Mouse (Mus musculus): ENCODE measurements around the gene Slc4a3. TPM values are rescaled to one million over a fixed set of nuclear protein-coding genes. Genes with fewer than 3 reads are reported as not detected.
A peak's percentile ranks its signal among the peaks of the same experiment; 100 is the strongest.

Gene Slc4a3
- total and polyA plus RNA-seq, 3 experiments = 90.4 to 381 (median 111) TPM

DNA sequence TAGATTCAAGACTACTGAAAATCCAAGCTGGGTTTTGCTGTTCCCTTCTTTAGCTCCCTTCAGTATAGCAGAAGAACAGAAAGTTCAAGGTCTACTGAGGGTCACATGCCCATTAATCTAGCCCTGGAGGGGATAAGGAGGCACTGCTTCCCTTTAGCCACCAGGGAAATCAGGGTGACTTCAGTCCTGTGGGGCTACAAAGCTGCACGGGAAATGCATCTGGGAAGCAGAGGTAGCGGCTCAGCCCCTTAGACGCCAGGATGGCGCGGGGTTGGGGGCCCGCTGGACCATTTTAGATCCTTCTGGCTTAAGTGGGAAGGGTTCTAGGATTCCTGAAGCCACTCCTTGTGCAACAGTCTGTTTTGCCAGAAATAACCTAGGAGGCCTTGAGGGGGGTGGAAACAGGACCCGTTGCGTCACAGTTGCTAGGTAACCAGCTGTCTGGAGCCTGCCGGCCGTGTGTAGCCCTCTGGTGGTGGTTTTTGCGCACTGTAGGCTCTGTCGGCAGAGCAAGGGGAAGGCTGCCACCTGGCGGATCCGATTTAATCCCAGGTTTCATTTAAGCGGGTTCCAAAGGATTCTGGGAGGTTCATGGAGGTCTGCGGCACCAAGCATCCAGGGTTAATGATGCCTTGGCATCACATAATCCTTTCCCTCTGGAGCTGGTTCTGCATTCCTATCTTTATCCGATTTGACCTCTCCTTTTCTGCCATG, 13.3 kb downstream of the Slc4a3 start:
- peak; percentile 95 for DNase-seq

DNA sequence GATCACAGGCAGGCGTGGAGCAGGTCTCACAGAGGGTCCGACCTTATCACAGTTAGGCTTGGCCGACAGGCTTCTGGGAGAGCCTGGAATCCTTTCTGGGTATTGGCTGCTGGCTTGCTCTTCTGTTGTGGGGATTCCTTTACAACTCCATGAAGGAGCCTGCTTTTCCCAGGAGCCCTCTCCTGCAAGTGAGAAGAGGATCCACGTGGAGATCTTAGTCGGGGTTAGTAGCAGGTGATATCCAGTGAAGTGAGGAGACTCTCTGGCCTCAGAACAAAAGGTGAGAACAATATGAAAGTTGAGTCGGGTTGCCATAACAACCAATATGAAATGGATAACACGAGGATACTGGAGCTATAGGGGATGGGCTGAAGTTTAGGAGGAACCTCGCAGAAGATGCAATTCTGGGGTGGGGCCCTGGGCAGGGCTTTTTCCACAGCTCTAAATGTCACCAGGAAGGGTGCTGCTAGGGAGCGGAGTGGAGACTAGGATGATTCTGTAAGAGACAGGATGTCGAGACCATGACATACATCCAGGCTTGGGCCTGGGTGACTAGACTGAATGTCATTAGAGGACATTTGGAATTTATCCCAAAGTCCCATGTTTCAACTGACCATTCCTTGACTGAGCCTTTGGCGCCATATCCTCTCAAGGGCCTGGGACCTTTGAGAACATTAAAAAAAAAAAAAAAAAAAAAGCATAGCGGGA, 14.3 kb downstream of the Slc4a3 start:
- no peak for DNase-seq

DNA sequence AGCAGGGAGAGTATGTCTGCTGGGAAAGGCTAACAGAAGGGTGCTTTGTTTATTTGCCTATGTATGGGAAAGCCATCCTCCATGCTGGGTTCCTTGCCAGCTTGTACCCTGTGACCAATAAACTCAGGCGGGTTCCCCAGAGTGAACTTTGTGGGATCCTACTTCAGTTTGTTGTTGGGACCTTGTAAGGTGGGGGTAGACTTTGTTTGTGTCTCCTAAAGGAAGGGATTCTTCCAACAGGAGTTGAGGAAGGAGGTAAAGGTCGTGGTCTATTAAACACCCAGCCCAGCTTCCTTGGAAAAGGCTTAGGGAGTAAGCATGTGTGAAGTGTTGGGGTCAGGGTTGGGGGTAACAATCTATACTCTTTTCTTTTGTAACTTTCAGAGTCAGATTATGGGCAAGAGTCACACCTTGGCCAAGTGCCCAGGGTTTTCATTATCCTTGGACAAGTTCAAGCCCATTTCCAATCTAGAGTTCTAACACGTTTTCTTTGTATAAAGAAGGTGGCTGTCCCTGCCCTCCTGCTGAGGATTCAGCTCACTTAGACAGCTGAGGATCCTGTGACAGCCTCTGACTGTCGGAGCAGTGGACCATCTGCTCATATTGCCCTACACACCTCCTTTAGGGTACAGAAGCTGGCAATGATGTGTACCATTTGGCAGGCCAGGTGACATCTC, 15.3 kb downstream of the Slc4a3 start:
- peak; percentile 70 for DNase-seq

DNA sequence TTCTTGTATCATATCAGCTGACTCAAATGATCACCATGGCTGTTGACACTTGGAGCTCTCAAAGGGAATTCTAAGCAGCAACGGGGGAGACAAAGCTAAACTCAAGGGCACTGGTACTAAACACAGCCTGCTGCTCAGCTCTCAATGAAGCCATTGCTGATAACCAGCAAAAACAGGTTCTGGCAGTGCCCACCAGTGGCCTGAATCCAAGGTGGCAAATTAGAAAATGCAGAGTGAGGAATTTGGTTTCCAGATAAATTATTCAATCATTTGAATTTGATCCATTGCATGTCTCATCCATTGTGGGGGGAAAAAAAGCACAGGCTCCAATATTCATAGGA, 15.8 kb downstream of the Slc4a3 start:
- DNase-seq = no peak

DNA sequence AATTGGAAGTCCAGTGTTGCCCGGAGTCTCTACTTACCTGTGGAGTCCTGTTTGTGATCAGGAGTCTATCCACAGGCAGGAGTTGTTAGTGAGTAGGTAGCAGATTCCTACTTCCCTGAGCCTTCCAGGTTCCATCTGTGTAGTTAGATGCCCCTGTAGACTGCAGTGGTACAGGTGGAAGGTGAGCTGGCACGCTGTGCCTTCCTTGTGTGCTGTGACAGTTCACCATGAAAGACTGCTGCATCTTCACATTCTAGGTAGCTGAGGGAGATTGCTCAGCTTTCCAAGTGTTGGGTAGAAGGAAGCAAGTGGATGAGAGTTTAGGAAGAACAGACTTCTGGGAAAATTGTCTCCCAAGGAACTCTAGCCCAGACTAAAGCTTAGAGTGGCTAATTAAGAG, 18.0 kb downstream of the Slc4a3 start:
- DNase-seq = no peak

DNA sequence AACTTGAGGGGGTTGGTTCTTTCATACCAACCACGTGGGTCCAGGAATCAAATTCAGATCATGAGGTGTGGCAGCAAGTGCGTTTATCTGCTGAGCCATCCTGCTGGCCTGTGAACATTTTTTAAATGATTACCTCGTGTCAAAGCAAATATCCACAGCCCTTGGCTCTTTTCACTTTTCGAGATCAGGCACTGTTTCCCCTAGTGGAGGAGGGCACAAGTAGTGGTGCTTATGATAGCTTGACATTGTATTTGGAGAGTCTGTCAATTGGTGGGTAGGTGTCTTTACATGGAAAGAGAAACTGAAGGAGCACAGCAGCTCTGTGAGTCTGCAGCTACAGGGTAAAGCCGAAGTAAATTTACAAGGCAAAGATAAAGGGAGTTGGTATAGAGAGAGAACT, 18.9 kb downstream of the Slc4a3 start:
- no peak for DNase-seq

DNA sequence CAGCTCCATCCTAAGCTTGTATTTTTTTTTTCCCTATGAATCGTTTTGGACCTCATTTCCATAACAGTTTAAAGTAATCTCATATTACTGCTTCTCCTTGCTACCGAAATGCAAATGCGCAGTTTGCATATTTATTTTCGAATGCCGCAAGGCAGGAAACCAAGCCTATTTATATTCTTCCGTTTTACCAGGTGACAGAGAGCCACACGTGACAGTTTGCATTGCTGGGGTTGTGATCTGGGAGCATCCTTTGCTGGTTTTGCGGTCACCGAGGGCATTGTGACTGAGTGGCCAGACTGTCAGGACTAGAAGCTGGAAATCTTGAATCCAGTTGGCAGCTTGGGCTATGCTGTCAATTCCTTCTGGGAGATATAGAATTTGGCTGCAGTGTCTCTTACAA, 19.6 kb downstream of the Slc4a3 start:
- no peak for DNase-seq

DNA sequence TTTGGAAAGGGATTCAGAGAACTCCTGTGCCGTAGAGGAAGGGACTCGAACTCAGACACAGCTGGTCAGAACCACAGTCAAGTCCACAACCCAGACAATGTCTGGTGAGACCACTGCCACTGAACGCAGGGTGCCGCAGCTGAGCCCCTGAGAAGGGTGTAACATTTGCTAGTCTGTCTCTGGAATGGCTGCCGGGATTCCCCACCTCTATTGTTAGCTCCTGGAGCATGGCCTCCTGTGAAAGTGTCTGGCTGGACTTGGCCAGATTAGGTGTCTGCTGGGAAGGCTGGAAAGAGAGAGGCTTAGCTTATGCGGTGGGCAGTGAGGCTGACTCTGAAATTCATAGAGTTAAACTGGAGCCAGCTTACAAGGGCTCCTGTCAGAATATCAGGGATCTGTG, 24.3 kb downstream of the Slc4a3 start:
- DNase-seq = no peak

DNA sequence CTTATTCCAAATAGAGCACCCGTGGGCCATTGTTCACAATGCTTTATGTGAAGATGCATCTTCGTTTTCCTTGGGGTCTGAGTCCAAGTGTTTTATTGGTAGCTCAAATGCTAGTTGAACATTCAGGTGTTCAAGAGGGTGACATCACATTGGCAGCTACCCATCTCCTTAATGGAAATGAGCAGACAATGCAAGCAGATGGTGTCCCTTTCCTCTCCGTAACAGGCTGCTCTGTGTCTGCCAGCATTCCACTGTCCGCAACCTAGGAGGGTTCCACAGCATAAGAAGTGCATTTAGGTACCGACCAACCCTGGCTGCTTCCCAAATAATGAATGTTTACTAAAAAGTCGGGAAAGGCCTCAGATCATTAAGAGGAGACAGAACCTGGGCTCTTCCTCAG, 26.7 kb downstream of the Slc4a3 start:
- DNase-seq = no peak

DNA sequence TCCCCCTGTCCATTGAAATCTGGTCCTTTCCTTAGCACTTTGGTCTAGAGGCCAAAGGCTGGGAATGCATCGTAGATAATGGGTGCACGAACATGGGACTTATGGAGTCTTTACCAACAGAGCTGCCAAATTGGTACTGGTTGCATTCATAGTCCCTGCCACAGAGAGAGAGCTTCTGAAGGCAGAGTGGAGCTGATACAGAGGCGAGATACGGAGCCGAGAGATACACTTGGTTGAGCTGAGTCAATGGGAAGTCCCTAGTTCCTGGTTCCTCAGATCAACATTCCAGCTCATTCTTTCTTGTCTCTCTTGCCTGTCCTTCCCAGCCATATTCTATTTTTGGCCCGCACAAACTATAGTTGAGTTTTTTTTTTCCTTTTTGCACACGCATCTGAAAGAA, 27.6 kb downstream of the Slc4a3 start:
- no peak for DNase-seq

DNA sequence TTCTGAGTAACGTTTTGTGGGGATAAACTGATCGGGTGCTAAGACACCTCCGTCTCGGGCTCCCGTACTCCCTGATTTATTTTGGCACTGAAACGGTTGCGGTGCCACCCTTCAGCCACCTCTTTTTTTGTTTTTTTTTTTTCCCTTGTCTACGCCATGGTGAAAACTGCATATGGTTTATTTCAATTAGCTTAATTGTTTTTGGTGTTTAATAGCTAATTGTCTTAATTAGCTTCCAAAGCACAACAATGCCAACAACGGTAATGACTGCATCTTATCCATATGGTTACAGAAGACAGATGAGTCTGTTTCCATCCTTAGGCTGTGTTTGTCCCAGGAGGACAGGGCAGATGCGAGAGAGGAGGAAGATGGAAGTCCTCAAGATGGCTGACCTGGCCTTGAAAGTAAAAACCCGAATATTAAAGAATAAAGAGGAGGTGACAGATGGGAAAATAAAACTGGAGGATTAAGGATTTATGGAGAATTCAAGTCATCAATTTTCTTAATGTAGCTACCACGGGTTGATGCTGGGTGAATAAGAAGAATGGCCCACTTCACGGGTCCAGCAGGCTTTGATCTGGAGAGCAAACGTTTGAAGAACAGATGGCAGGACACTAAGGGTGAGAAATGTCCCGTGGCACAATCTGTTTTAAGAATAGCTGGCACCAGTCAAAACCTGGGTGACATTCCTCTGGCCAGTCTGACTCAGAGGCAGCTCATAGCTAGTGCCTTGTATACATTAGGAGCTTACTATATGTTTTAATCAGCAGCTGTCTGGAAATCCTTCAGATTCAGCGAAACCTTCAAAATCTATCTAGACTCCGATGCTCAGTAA, 28.6 kb downstream of the Slc4a3 start:
- DNase-seq = no peak

DNA sequence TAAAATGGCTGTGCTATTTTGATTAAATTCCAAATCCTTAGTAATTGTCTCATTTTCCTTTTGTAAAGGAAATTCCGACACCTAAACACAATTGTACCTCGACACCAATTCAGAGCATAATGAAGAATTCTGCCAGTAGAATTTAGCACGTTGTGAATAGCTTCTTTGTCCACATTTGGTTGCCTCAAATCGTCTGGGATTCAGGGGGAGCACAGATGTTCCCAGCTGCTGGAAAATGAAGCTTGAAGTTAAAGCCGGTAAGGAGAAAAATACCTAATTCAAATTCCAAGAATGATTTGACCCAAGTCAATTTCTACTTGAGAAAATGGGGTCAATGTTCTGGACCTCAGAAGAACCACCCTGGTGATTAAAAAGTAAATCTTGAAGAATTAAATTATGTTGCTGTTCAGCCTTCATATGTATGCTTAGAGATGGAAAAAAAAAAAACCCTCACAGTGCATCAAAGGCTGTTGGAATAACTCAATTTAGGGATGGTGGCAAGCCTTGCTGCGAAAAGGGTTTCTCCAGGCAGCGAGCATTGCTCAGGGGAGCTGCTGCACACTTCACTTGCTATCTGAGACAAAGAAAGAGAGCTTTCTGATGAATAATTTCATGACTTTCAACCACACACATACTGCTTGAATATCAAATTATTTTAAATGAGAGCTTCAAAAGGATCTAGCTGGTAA, 36.0 kb downstream of the Slc4a3 start:
- DNase-seq = no peak

DNA sequence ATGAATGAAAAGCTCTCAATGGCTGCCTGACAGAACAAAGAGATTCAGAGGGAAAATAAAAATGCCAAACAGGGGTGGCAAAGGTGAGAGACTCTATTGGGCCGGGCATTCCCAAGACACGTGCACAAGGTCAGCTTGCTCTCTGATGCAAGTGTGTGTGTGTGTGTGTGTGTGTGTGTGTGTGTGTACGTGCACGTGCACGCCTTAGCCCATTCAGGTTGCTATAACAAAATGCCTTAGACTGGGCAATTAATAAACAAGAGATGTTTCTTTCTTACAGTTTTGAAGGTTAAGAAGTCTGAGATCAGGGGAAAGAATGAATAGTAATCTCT, 36.5 kb downstream of the Slc4a3 start:
- DNase-seq = no peak

DNA sequence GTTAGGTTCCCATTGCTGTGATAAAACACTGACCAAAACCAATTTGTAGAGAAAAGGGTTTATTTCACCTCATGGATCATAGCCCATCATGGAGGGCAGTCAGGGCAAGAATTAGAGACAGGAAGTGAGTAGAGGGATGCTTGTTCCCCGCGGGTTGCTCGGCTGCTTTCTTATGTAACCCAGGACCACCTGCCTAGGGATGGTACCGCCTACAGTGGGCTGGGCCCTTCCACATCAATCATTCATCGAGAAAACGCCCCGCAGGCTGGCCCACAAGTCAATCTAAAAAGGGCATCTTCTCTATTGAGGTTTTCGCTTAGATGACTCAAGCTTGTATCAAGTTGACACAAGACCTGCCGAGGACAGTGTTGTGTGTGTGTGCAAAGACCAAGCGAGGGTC, 37.0 kb downstream of the Slc4a3 start:
- no peak for DNase-seq

DNA sequence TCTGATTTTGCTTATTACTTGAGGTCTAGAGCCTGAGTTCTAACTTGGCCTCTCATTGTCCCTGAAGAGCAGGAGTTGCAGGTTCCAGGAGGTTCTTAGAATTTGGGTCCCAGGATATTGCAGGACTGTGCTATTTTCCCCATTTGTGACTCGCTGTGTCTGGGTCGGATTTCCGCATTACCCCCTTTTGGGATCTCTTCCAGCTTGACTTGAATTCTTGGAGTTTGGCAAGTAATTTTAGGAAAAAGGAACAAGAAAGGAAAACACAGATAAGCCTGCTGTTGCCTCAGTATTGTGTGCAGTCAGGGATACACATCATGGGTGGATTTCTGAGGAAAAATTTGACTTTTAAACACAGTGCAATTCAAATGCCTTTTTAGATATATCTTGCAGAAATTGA, 40.7 kb downstream of the Slc4a3 start:
- no peak for DNase-seq

DNA sequence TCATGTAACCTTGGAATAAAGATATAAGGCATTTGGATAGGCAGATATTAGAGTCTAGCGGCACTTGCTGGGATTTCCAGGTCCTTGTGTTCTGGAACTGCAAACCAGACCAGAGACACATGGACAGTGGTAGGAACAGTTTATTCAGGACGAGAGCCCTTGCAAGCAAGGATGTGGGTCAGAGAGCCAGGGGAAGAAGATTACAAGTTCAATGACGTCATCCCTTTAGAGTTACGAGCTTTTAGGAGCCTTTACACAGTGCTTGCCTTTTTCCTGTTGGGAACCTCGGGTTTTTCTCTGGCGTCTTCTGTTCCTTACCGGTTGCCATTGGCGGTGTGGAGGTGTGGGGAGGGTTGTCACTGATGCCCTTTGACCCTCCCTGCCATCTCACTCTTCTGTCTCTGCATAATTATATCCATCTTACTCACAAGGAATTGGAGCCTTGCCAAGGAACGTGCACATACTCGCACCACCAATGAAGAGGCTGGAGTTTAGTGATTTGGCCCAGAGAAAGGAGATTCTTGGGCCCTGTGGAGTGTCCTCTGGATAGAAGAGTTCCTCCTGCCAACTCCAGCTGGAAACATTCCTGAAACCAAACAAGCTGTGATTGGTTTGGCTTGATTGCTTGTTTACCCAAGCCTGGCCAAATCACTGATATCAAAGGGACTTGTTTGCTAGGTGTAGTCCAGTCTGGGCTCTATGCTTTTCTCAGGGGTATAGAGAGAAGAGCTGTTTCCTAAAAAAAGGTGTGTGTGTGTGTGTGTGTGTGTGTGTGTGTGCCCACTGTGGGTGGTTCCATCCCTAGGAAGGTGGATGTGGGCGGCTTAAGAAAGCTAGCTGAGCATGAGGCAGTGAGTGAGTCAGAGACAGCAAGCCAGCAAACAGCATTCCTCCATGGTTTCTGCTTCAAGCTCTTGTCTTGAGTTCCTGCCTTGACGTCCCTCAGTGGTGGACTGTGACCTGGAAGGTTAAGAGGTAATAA, 42.0 kb downstream of the Slc4a3 start:
- no peak for DNase-seq

DNA sequence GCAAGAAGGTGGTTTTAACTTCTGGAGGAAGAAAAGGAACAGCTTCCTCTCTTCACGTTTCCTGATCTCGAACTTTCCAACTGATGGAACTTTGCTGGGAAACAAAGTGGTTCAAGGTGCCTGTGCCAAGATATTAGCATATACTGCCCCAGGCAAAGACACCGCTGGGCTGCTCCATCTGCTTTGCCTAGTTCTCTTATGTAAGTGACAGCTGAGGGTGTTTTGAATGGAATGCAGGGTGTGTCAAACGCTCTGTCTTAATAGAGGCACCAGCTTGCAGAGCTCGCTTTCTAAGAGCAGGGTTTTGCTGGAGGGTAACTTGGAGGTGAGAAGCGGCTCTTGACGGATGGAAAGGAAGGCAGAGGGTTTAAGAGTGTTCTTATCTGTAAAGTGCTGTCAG, 42.8 kb downstream of the Slc4a3 start:
- no peak for DNase-seq

DNA sequence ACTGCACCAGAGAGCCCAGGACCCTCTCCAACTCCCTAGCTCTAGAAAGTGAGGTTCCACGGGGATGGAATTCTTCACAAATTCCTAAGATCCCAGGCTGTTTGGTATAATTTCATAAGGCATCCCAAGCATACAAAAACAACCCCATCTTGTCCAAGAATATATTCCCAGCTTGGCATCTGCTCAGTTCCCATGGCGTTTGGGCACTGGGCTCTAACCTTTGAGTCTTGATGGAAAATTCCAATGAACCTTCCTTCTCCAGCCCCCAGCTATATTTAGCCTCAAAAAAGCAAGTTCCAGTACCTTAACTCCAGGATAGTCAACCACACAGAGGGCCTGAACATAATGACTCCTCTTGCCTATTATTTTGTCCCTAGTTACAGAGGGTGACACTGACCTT, 43.9 kb downstream of the Slc4a3 start:
- DNase-seq = no peak

DNA sequence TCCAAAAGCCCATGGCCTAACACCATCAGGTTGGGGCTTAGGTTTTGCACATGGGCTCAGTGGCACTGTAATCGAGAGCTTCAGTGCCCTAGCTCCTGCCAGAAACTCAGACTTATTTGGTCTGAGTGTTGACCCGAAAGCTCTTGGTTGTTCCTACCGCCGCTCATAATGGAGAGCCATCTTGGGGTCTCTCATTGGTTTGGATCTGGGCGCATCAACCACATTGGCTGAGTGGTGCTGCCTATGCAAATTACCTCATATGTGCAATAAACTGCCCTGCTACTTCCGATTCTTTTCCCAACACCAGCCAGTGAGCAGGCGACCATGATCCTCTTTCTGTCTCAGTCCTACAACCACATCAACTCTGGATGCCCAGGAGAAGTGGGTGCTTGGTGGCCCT, 47.9 kb downstream of the Slc4a3 start:
- DNase-seq = no peak

DNA sequence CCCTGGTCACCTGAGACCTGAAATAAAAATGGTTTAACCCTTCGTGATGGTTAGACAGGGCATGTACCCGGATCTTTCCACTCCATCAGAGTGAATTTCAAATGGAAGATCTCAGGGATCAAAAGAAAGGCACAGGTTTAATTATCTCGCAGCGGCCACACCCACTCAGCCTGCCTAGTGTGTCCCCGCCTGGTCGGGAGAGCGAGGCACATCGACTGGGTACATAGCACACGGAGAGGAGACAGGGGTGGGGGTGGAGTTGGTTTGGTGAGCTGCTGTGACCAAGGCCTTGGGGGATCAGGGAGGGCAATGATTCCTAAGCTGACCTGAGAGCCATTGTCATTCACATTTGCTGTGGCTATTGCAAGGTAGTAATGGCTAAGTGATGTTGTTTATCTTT, 48.8 kb downstream of the Slc4a3 start:
- no peak for DNase-seq

DNA sequence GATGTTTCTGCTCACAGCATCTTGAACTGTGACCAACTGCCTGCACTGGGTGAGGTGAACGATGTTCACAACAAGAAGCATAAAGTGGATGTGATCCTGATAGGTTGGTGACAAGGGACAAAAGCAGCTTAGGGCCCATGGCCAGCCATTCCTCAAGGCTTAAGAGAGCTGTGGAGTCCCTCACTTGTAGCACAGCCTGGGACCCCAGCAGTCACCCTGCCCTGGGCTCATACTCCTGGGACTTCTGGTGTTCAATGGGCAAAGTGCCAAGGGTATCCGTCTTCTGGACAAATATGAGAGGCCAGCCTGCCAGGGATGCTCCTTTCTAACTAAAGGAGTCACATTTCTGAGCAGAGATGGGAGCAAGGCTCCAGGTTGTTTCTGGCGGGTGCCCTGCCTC, 49.9 kb downstream of the Slc4a3 start:
- no peak for DNase-seq
